Mouse (Mus musculus): ENCODE results near the gene B4gat1. TPM values are rescaled to one million over a fixed set of nuclear protein-coding genes. Genes with fewer than 3 reads are reported as not detected.

The B4gat1 gene
- total RNA-seq, 1 experiment from 2014 or later, result 5.1 TPM

DNA sequence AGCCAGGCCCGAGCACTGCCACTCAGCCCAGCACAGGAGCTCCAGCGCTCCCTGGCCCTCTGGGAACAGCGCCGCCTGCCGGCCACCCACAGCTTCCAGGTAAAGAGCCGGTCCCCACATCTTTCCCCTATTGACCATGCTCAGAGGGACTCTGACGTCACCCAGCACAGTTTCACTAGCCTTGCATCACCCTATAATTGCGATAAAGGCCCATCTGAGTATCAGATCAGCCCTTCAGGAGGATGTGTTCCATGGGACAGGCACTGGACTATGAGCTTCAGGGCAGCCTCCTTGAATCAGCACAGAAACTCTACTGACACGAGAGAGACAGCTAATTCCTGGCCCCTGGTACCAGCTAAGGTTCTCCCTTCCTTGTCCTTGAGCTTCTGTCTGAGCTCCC, 15.3 kb downstream of the B4gat1 start:
- ATAC-seq (replicated peaks; ENCODE audit: insufficient number of reproducible peaks, low FRiP score, low TSS enrichment, poor library complexity, severe bottlenecking), result no peak

- no peak for ATAC-seq (replicated peaks; ENCODE audit: insufficient number of reproducible peaks, low FRiP score, low TSS enrichment, poor library complexity, severe bottlenecking)
These were observed 17.6 kb downstream of the B4gat1 start for GRCm38 (mm10) chr19:5056251-5056650.

- no peak for ATAC-seq (replicated peaks; ENCODE audit: insufficient number of reproducible peaks, low FRiP score, low TSS enrichment, poor library complexity, severe bottlenecking)
These were observed 19.5 kb downstream of the B4gat1 start for GRCm38 (mm10) chr19:5057876-5058775.

GRCm38 (mm10) chr19:5058801-5059771, 20.5 kb downstream of the B4gat1 start:
- no peak for ATAC-seq (replicated peaks; ENCODE audit: insufficient number of reproducible peaks, low FRiP score, low TSS enrichment, poor library complexity, severe bottlenecking)

GRCm38 (mm10) chr19:5060365-5061330, 22.0 kb downstream of the B4gat1 start:
- ATAC-seq (replicated peaks; ENCODE audit: insufficient number of reproducible peaks, low FRiP score, low TSS enrichment, poor library complexity, severe bottlenecking), result no peak

GRCm38 (mm10) chr19:5062041-5062440, 23.4 kb downstream of the B4gat1 start:
- ATAC-seq (replicated peaks; ENCODE audit: insufficient number of reproducible peaks, low FRiP score, low TSS enrichment, poor library complexity, severe bottlenecking), result no peak

DNA sequence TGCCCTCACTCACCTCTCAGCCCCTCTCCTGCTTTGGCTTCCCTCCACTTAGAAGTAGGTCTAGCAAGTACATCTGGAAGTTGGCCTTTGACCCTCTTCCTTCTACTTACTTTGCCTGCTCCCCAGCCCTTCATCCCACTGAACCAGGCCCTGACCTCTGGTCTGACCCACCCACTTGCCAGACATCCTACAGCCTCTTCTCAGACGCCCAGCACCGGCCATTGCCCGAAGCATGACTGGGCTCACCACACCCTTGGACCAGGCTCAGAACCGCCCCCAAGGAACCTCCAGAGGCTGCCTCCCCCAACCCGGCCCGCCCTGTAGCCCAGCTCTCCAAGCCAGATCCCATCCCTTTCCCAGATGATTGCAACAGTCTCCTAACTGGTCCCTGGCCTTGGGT, 23.8 kb downstream of the B4gat1 start:
- no peak for ATAC-seq (replicated peaks; ENCODE audit: insufficient number of reproducible peaks, low FRiP score, low TSS enrichment, poor library complexity, severe bottlenecking)

- ATAC-seq (replicated peaks; ENCODE audit: insufficient number of reproducible peaks, low FRiP score, low TSS enrichment, poor library complexity, severe bottlenecking), result no peak
These were observed 26.5 kb downstream of the B4gat1 start for GRCm38 (mm10) chr19:5065104-5065503.

DNA sequence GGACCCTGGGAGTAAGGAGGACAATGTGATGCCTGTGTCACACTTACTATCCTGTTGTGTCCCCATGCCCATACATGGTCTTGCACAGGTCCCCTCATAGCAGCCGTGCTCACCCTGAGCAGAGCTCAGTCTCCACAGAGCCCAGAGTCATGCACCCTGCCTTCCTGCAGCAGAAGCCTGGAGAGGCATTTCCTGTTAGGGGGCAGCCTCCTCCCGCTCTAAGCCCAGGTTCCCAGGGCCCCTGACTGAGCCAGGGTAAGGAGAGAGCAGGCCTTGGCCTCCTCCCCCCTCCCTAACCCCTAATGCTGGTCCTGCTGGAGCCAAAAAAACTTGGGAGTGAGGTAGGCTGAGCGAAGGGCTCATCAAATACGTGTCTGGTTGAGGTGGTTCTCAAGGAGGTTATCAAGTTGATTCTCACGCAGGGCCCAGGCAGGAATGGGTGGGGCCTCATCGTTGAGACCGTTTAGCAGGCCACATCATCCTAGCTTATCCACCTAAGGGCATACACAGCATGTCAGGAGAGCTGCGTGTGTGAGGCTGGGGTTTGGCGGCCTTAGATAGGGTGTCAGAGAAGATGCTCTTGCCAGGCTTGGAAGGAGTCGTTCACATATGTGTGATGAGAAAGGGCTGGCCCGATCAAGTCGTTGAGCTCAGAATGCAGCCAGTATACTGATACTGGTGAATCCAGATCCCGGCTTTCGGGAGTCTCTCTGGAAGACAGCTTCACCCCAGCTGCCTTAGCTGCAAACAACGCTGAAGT, 28.6 kb downstream of the B4gat1 start:
- ATAC-seq (replicated peaks; ENCODE audit: insufficient number of reproducible peaks, low FRiP score, low TSS enrichment, poor library complexity, severe bottlenecking), result no peak

DNA sequence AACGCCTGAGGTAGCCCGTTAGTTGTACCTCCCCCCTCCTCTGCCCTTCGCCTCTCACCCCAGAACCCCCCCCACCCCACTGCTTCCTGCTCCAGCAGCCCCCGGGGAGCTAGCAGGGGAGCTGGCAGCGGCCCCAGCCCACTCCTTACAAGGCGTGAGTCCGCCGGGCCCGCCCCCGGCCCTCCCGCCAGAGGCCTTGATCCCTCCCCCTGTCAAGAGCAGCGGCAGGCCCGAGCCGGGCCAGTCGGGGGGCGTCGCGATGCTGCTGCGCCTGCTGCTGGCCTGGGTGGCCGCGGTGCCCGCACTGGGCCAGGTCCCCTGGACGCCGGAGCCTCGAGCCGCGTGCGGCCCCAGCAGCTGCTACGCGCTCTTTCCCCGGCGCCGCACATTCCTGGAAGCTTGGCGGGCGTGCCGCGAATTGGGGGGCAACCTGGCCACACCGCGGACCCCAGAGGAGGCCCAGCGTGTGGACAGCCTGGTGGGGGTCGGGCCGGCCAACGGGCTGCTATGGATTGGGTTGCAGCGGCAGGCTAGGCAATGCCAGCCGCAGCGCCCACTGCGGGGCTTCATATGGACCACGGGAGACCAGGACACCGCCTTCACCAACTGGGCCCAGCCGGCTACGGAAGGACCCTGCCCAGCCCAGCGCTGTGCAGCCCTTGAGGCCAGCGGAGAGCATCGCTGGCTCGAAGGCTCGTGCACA, 29.4 kb downstream of the B4gat1 start, which contains the start of gene Cd248:
TSS of gene Cd248 (plus strand) at position 212 of the 703 bp plus-strand sequence.
- ATAC-seq (replicated peaks; ENCODE audit: insufficient number of reproducible peaks, low FRiP score, low TSS enrichment, poor library complexity, severe bottlenecking), result no peak

DNA sequence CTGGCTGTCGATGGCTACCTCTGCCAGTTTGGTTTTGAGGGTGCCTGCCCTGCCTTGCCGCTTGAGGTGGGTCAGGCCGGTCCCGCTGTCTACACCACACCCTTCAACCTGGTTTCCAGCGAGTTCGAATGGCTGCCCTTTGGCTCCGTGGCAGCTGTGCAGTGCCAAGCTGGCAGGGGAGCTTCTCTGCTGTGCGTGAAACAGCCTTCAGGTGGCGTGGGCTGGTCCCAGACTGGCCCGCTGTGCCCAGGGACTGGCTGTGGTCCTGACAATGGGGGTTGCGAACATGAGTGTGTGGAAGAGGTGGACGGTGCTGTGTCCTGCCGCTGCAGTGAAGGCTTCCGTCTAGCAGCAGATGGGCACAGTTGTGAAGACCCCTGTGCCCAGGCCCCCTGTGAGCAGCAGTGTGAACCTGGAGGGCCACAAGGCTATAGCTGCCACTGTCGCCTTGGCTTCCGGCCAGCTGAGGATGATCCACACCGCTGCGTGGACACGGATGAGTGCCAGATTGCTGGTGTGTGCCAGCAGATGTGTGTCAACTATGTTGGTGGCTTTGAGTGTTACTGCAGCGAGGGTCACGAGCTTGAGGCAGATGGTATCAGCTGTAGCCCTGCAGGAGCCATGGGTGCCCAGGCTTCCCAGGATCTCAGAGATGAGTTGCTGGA, 30.1 kb downstream of the B4gat1 start:
- no peak for ATAC-seq (replicated peaks; ENCODE audit: insufficient number of reproducible peaks, low FRiP score, low TSS enrichment, poor library complexity, severe bottlenecking)

- no peak for ATAC-seq (replicated peaks; ENCODE audit: insufficient number of reproducible peaks, low FRiP score, low TSS enrichment, poor library complexity, severe bottlenecking)
These were observed 30.9 kb downstream of the B4gat1 start for GRCm38 (mm10) chr19:5069486-5069885.

- ATAC-seq (replicated peaks; ENCODE audit: insufficient number of reproducible peaks, low FRiP score, low TSS enrichment, poor library complexity, severe bottlenecking), result no peak
These were observed 31.4 kb downstream of the B4gat1 start for GRCm38 (mm10) chr19:5069978-5070377.

- no peak for ATAC-seq (replicated peaks; ENCODE audit: insufficient number of reproducible peaks, low FRiP score, low TSS enrichment, poor library complexity, severe bottlenecking)
These were observed 32.5 kb downstream of the B4gat1 start for GRCm38 (mm10) chr19:5071077-5071476.

- peak; percentile 51 for ATAC-seq (replicated peaks; ENCODE audit: insufficient number of reproducible peaks, low FRiP score, low TSS enrichment, poor library complexity, severe bottlenecking)
These were observed 33.1 kb downstream of the B4gat1 start for GRCm38 (mm10) chr19:5071545-5072369.

Data from monocyte, adult 5-6 weeks (primary cell).